Mouse (Mus musculus): ENCODE data around the gene Mgat4c. TPM values are rescaled to one million over a fixed set of nuclear protein-coding genes. Genes with fewer than 3 reads are reported as not detected.

Gene Mgat4c
- total RNA-seq, 2 experiments from 2014 or later: not detected

DNA sequence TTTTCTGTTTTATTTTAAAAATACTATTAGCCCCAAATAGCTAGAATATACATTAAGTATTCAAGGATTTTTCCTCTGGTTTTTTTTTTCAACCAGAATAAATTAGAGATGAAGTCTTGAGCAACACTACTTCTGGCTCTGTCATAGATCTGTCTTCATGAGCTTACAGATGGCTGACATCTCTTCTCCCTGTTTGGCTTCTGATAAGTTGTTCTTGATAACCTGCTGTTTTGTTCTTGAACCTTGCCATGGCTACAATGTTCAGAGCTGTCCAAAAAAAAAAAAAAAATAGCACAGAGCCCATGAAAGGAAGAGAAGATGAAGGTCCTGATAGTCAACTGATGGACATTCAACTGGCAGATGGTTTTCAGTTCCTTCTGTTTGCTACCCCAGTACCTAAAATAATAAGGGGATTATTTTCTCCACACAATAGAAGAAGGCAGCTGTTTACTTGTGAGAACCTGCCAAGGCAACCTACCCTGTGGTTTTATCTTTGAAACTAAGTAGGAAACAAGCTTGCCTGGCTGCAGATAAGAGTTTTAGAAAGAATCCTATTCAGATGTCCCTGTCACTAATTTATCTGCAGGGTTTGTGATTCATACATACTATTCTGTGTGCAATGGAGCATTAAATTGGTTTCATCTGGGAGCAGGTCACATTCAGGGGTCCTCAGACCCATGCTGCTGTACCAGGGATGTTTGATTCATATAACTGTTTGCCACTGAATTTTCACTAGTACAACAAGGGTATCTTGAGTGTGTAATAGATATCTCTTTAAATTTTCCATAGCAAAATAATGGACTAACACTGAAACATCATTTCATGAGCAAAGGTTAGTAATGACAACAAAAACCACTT, 393.5 kb downstream of the Mgat4c start:
- ATAC-seq (replicated peaks; ENCODE audit: low FRiP score, poor library complexity, severe bottlenecking): no peak

- ATAC-seq (replicated peaks; ENCODE audit: low FRiP score, poor library complexity, severe bottlenecking): no peak
Measured at GRCm38 (mm10) chr10:102123153-102123552, 441.9 kb downstream of the Mgat4c start.

- no peak for ATAC-seq (replicated peaks; ENCODE audit: low FRiP score, poor library complexity, severe bottlenecking)
Measured at GRCm38 (mm10) chr10:102127340-102127739, 446.1 kb downstream of the Mgat4c start.

GRCm38 (mm10) chr10:102154865-102155264, 473.6 kb downstream of the Mgat4c start:
- ATAC-seq (replicated peaks; ENCODE audit: low FRiP score, poor library complexity, severe bottlenecking): no peak

DNA sequence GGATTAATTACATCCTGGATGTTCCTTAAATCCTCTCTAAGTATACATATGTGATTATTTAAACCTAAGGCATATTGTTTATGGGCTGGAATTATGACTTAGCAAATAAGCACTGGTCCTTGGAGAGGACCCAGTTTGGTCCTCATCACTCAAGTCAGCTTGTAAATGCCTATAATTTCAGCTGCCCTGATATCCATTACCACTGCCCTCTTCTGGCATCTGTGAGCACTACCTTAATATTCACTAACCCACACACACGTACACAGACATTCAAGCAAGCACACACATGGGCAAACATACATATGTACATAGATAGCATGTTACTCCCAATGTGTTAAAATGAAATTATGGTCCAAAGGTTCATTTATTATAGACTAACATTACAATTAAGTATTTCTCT, 474.6 kb downstream of the Mgat4c start:
- no peak for ATAC-seq (replicated peaks; ENCODE audit: low FRiP score, poor library complexity, severe bottlenecking)

DNA sequence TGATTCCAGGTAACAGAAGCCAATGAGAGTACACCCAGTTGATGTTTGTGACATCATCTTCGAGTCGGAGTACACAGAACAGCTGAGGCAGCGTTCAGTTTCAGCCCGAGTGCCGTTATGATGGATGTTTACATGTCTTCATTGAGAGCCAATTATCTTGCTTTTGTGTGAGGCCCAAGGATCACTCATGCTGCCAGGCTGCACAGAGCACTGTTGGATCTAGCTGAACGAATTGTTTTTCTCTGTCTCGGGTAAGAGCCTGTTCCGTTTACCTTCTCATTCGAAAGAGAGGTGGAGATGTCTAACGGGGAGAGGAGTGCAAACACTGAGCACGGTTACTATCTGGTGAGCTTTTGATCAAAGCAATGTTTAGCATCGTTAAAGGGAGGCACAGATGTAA, 477.5 kb downstream of the Mgat4c start:
- no peak for ATAC-seq (replicated peaks; ENCODE audit: low FRiP score, poor library complexity, severe bottlenecking)

DNA sequence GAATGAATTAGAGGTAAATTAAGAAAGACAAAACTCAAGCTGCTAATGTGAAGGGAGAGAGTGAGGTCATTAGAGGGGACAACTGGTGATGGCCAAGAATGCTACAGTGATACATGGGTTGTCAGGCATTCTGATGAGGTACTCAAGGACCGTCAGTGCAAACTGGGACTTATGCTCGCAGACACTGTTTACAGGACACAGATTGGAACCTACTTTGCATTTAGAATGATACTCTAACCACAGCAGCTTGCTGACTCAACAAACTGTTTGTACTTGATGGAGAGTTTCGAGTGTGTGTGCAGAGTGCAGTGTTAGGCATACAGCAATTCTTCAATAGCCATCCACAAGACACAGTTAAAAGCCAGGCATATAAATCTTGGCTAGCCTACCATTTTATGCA, 503.4 kb downstream of the Mgat4c start:
- no peak for ATAC-seq (replicated peaks; ENCODE audit: low FRiP score, poor library complexity, severe bottlenecking)

DNA sequence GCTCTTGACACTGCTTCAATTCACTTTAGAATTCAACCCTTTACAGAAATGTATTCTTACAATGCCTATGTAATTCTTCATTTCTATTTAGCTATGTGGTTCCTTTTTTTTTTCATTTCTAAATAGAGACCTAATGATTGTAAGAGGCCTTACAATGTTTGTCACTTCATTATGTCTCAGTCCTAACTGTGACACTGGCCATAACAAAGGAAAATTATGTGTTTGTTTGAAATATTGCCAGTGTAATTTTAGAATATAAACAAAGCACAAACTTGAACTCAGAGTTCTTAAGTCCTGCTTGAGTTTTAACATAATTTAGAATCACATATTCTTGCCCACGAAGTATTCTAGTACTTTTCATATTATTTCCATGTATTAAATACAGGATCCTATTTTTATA, 510.4 kb downstream of the Mgat4c start:
- ATAC-seq (replicated peaks; ENCODE audit: low FRiP score, poor library complexity, severe bottlenecking): no peak

DNA sequence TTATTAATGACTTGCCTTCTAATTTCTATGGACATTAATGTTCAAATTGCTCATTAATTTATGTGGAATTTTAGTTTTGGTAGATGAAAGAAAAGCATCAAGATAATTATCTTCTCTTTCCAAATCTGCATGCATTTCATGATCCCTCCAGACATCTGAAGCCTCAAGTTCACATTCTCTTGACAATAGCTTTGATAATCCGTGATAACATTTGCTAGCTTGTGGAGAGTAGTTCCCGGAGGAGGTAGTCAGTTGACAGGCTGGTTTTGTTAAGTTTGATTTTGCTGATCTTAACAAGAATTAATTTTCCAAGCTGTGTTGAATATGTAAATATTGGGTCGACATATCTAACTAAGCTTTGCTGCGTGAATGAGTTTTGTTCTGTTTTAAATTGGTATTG, 515.6 kb downstream of the Mgat4c start:
- no peak for ATAC-seq (replicated peaks; ENCODE audit: low FRiP score, poor library complexity, severe bottlenecking)

DNA sequence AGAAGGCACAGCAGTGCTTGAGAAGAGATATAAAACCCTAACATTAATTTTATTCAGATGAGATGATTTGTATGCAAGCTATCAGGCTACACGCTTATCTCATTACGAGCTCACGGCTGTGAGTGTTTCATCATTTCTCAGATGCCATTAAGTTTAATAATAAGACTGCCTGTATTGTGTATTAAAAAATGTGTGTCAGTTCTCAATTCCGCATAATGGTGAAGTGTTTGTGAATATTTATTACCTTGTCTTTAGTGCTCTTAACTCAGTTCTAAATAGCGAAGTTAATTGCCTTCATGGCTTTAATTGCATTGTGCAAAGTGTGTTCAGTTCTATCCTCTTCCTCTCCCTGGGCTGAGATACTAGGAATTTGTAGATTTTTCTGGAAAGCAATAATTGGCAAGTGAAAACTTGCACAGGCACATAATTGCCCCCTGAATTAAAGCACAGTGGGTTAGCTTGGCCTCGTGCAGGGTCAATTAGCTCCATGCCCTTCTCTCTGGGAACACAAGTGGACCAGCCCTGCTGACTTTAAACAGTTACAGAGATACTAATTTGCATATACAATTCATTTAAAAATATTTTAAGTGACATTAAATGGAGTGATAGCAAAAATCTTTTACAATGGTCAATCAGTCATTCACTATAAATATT, 557.4 kb downstream of the Mgat4c start:
- no peak for ATAC-seq (replicated peaks; ENCODE audit: low FRiP score, poor library complexity, severe bottlenecking)

- no peak for ATAC-seq (replicated peaks; ENCODE audit: low FRiP score, poor library complexity, severe bottlenecking)
Measured at GRCm38 (mm10) chr10:102243897-102244296, 562.6 kb downstream of the Mgat4c start.

DNA sequence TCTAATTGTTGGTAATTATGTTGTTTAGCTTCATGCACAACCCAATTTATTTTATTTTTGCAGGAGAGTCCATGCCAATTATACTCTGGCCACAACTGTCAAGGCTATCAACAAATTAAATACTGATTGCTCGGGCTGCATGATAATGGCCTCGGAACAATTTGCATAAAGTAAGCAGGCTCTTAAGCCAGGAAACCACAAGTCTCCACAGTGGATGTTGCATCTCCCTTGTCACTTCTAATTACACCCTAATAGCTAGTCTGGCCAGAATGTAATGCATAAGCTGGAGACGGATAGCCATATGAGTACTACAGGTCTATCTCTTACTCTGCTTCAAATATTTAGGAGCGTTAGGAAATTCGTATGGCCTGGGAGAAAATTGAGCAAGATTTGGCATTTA, 563.3 kb downstream of the Mgat4c start:
- no peak for ATAC-seq (replicated peaks; ENCODE audit: low FRiP score, poor library complexity, severe bottlenecking)

DNA sequence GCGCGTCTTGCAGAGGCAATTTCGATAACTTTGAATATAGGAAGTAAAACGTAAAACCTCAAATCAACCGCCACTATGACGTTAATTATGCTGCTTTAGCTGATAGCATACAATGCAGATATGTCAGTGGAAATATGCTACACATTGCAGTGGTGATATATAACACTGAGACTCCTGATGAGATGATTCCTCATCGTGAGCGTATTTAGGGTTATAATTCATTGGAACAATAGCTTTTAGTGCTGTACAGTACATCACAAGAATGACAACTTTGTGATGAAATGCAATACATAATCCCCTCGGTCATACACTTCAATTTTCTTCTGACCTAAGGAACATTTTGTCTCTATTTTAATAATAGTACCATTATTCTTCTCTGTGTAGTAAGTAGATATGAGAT, 564.0 kb downstream of the Mgat4c start:
- no peak for ATAC-seq (replicated peaks; ENCODE audit: low FRiP score, poor library complexity, severe bottlenecking)

DNA sequence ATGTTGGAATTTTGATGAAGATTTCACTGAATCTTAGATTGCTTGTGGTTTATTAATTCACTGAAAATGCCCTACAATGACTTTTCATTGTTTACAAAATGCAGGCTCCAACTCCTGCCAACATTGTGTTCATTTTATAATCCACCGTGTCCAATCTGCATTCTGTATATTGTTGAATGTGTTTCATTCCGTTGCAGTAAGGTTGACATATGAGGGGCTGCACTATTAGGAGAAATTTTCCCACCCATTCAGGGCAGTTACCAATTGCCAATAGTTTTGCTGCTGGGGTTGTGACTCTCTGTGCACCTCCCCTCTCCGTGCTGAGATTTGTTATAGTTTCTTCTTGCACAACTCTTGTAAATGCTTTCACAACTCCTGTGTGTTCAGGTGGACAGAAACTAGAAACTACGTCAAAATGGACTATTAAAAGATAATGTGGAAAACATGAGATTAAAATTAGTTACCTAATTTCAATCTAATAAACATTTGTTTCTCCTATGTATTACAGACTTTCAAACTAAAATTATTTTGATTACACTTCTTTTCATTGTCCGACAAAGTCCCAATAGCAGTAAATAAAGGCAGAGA, 627.7 kb downstream of the Mgat4c start:
- ATAC-seq (replicated peaks; ENCODE audit: low FRiP score, poor library complexity, severe bottlenecking): no peak

- ATAC-seq (replicated peaks; ENCODE audit: low FRiP score, poor library complexity, severe bottlenecking): no peak
Measured at GRCm38 (mm10) chr10:102365685-102366381, 684.5 kb downstream of the Mgat4c start.

DNA sequence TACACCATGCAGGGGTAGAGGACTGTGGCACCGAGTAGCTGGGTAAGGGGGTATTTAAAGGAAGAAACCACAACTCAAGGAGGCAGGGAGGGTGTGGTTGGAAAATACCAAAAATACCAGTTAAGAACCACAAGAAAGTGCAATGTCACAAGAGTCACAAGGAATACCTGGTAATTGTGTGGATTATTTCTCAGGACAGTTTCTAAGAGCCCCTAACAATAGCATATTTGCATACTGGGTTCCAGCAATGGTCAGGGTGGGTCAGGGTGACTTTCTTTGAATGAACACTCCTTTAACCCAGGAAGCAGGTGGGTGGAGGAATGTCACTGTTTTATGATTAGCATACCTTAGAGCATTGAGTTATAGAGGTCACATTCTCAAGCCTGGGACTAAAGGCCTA, 689.3 kb downstream of the Mgat4c start:
- no peak for ATAC-seq (replicated peaks; ENCODE audit: low FRiP score, poor library complexity, severe bottlenecking)

DNA sequence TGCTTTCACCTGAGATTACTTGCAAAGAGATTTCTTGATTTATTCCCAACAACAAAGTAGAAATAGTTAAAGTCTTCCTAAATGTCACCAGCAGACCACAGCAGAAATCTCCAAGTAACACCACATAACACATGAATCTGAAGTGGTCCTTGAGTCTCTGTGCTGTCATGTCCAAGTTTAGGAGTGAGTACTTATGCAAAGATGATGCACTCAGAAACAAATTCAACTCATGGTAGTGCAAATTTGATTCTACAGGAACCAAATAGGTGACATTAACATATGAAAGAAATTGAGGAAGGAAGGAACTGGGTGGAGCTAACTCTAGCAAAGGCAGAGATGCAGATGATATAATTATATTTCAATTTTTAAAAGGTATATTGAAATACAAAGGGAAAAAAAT, 690.8 kb downstream of the Mgat4c start:
- ATAC-seq (replicated peaks; ENCODE audit: low FRiP score, poor library complexity, severe bottlenecking): no peak

- ATAC-seq (replicated peaks; ENCODE audit: low FRiP score, poor library complexity, severe bottlenecking): no peak
Measured at GRCm38 (mm10) chr10:102374061-102374460, 692.8 kb downstream of the Mgat4c start.

- ATAC-seq (replicated peaks; ENCODE audit: low FRiP score, poor library complexity, severe bottlenecking): no peak
Measured at GRCm38 (mm10) chr10:102377377-102377776, 696.1 kb downstream of the Mgat4c start.

- no peak for ATAC-seq (replicated peaks; ENCODE audit: low FRiP score, poor library complexity, severe bottlenecking)
Measured at GRCm38 (mm10) chr10:102389223-102389622, 707.9 kb downstream of the Mgat4c start.
